In genomic region chr8:109085134-109085533, GRCm38 (mm10) we compare ENCODE assay signal across 20 mouse cellular contexts.
A peak's percentile ranks its signal among the peaks of the same experiment; 100 is the strongest.
DNase-seq lines count a peak whose midpoint lies in the region; ATAC-seq and TF ChIP-seq lines count a peak whose summit lies in the region.
"Had no signal": no experiment of that assay in that cellular context is flagged by ENCODE, and none has a peak within 500 bp of the region (broad histone marks: within the 10 kb centered on the region; RNA-seq: fewer than 3 reads in every experiment).

No protein-coding gene starts in this region.

- no peaks in the 10 kb centered on the region for H3K27me3 ChIP-seq in kidney, postnatal 0 days (ENCODE audit: insufficient read depth, low read length)
- no peaks in the 10 kb centered on the region for H3K27me3 ChIP-seq in kidney, embryonic 14.5 days (ENCODE audit: control insufficient read depth, insufficient read depth, low read length)
- H3K27me3 ChIP-seq: forebrain, embryonic 13.5 days; hindbrain, embryonic 13.5 days had no signal

- 80% methylated on average over 7 of the region's 7 CpGs for WGBS in kidney, postnatal 0 days
- WGBS in kidney, embryonic 14.5 days, result 92% methylated on average over 7 of the region's 7 CpGs

- TF ChIP-seq CTCF in kidney, postnatal 0 days (IDR thresholded peaks at IDR 0.05; ENCODE audit: low read depth), result no peak

- H3K4me1 ChIP-seq in kidney, postnatal 0 days (replicated peaks; ENCODE audit: insufficient read depth, low read length), result no peaks in the 10 kb centered on the region
- no peaks in the 10 kb centered on the region for H3K4me1 ChIP-seq in kidney, embryonic 14.5 days (ENCODE audit: control insufficient read depth, insufficient read depth, low read length)
- H3K4me1 ChIP-seq: forebrain, embryonic 10.5 days; forebrain, embryonic 13.5 days; hindbrain, embryonic 10.5 days; hindbrain, embryonic 13.5 days had no signal

- no peak overlapping the region for H3K9ac ChIP-seq in kidney, postnatal 0 days (ENCODE audit: low read depth, low read length)
- no peak overlapping the region for H3K9ac ChIP-seq in kidney, embryonic 14.5 days (ENCODE audit: low read depth, low read length)
- H3K9ac ChIP-seq: forebrain, embryonic 13.5 days; hindbrain, embryonic 13.5 days had no signal

- H3K4me2 ChIP-seq in kidney, postnatal 0 days (ENCODE audit: low read length), result no peak overlapping the region
- H3K4me2 ChIP-seq in kidney, embryonic 14.5 days (replicated peaks; ENCODE audit: low read depth, low read length), result no peak overlapping the region
- H3K4me2 ChIP-seq: forebrain, embryonic 13.5 days; heart, embryonic 11.5 days; hindbrain, embryonic 13.5 days had no signal

- no peaks in the 10 kb centered on the region for H3K9me3 ChIP-seq in kidney, postnatal 0 days (replicated peaks; ENCODE audit: low read length)
- H3K9me3 ChIP-seq in kidney, embryonic 14.5 days (ENCODE audit: control insufficient read depth, low read length), result peaks cover 3% of the 10 kb centered on the region; the same call in 1 of the 2 replicates
- H3K9me3 ChIP-seq: forebrain, embryonic 13.5 days; hindbrain, embryonic 10.5 days; hindbrain, embryonic 13.5 days had no signal

- no peak overlapping the region for H3K4me3 ChIP-seq in kidney, postnatal 0 days (replicated peaks; ENCODE audit: low read depth, low read length)
- no peak overlapping the region for H3K4me3 ChIP-seq in kidney, embryonic 14.5 days (ENCODE audit: low read length)
- H3K4me3 ChIP-seq: forebrain, embryonic 10.5 days; forebrain, embryonic 13.5 days; hindbrain, embryonic 10.5 days; hindbrain, embryonic 13.5 days had no signal

- peak; percentile 21 for DNase-seq in adrenal gland, postnatal 14 days
- no peak for DNase-seq in adrenal gland, adult 18-20 months (ENCODE audit: low spot score in 2 of 2)
- DNase-seq in kidney, postnatal 0 days (ENCODE audit: low spot score), result peak; percentile 24
- DNase-seq in kidney, postnatal 36 days, result peak; percentile 1 to 24
- no peak for DNase-seq in kidney, adult 18-20 months
- no peak for DNase-seq in spleen, adult 18-20 months
- DNase-seq: cerebellum, adult 18-20 months; cerebellum, adult 9-10 months; cerebellum, postnatal 14 days; gastrocnemius, postnatal 10 days; gastrocnemius, postnatal 36 days had no signal

- ATAC-seq in kidney, postnatal 0 days (replicated peaks; ENCODE audit: low FRiP score, low read depth), result no peak
- ATAC-seq in kidney, embryonic 14.5 days (ENCODE audit: low FRiP score, low TSS enrichment), result no peak
- ATAC-seq: activated CD4-positive, CD25-positive, alpha-beta regulatory T cell, adult 4 months; forebrain, embryonic 13.5 days; forebrain, embryonic 16.5 days; hindbrain, embryonic 16.5 days had no signal

- no peaks in the 10 kb centered on the region for H3K36me3 ChIP-seq in kidney, postnatal 0 days (ENCODE audit: insufficient read depth, low read length)
- no peaks in the 10 kb centered on the region for H3K36me3 ChIP-seq in kidney, embryonic 14.5 days (ENCODE audit: control insufficient read depth, insufficient read depth, low read length)
- H3K36me3 ChIP-seq: forebrain, embryonic 10.5 days; hindbrain, embryonic 10.5 days; hindbrain, embryonic 13.5 days had no signal

- no peak overlapping the region for H3K27ac ChIP-seq in kidney, postnatal 0 days
- H3K27ac ChIP-seq in kidney, embryonic 14.5 days (ENCODE audit: low read depth, low read length), result no peak overlapping the region
- H3K27ac ChIP-seq: forebrain, embryonic 10.5 days; forebrain, embryonic 13.5 days; hindbrain, embryonic 10.5 days; hindbrain, embryonic 13.5 days had no signal

Comparison
In these comparisons a context has a peak if more than half of its experiments do, and no peak if none do; other contexts are left out.
1. DNase-seq: peak in adrenal gland, postnatal 14 days (single experiment), kidney, postnatal 0 days (single experiment) and kidney, postnatal 36 days (2 of 2); none in adrenal gland, adult 18-20 months (0 of 2), kidney, adult 18-20 months (single experiment) and spleen, adult 18-20 months (0 of 2).